Mouse (Mus musculus) heart, adult 2 months (tissue): Measurements from ENCODE around the gene Vwa2. TPM values are rescaled to one million over a fixed set of nuclear protein-coding genes. Genes with fewer than 3 reads are reported as not detected.

Source experiments
- DNase-seq, 2 experiments: peaks; one replicate each; pipeline ENCODE4 v3.0.0; 2021
- H3K27ac ChIP-seq: fragments of 200-600 bp; 2 replicates; pipeline ENCODE4 v1.8.1; 2022
- H3K27me3 ChIP-seq: fragments of 200-500 bp; 2 replicates; pipeline ENCODE4 v1.6.1; 2012; ENCODE audit warnings: mild to moderate bottlenecking, low read length, inconsistent platforms, mixed read lengths; ENCODE audit not compliant: control insufficient read depth, insufficient read depth
- H3K36me3 ChIP-seq: fragments of 200-500 bp; 2 replicates; pipeline ENCODE4 v1.6.1; 2012; ENCODE audit warnings: low read length, inconsistent platforms; ENCODE audit not compliant: control insufficient read depth, insufficient read depth
- H3K4me1 ChIP-seq: fragments of 200-500 bp; 2 replicates; pipeline ENCODE4 v1.6.1; 2011; ENCODE audit warnings: low read length; ENCODE audit not compliant: control insufficient read depth, insufficient read depth
- H3K4me3 ChIP-seq: fragments of 200-600 bp; 2 replicates; pipeline ENCODE4 v1.8.1; 2022
- H3K79me2 ChIP-seq: fragments of 200-500 bp; replicated peaks from 2 replicates; pipeline ENCODE4 v1.6.1; 2012; ENCODE audit warnings: mild to moderate bottlenecking, inconsistent platforms, low read length, moderate library complexity, mixed read lengths; ENCODE audit not compliant: control insufficient read depth, insufficient read depth
- H3K9ac ChIP-seq: fragments of 200-500 bp; 2 replicates; pipeline ENCODE4 v1.6.1; 2012; ENCODE audit warnings: low read depth, mild to moderate bottlenecking, control low read depth, inconsistent platforms, low read length, mixed read lengths
- CTCF ChIP-seq: fragments of 200-600 bp; IDR thresholded peaks from 2 replicates; pipeline ENCODE4 v1.8.1; 2022; ENCODE audit warnings: antibody characterized with exemption, mild to moderate bottlenecking, moderate library complexity
- EP300 ChIP-seq: fragments of 200-500 bp; IDR thresholded peaks from 2 replicates; pipeline ENCODE4 v1.6.1; 2011; ENCODE audit warnings: low read depth, low read length, control low read depth; ENCODE audit not compliant: insufficient read depth
- POLR2A ChIP-seq: fragments of 200-500 bp; IDR thresholded peaks from 2 replicates; pipeline ENCODE4 v1.6.1; 2011; ENCODE audit warnings: mild to moderate bottlenecking, low read depth, low read length, control low read depth; ENCODE audit not compliant: insufficient read depth
- WGBS: fragments of 180-500 bp; shearing (Covaris S2); methylation state at CpG from one replicate; pipeline ENCODE4 v1.1.7; 2018; 5-methylcytosine and 5-hydroxymethylcytosine counted together
- intact Hi-C: fragments of 180-260 bp; cut with DNase I; formaldehyde crosslinking; loops from one replicate; pipeline ENCODE4 v1.15.1; 2025
- polyA plus RNA-seq: library from polyadenylated mRNA; depleted of rRNA; stranded (reverse); fragments of >200 nt; gene quantifications from 2 replicates; pipeline ENCODE4 v1.2.3, GENCODE M21; 2012
- total RNA-seq, 2 experiments: library from RNA; stranded (reverse); gene quantifications; 2 replicates each; pipeline ENCODE4 v1.2.3; 2021

Vwa2 gene
- total and polyA plus RNA-seq, 3 experiments, result not detected

GRCm38 (mm10) chr19:56945621-56946020 lies 71.6 kb downstream of the Vwa2 start:
- Histone ChIP-seq H3K27me3 (no peaks in the 10 kb centered on the region), H3K4me1 (peaks cover 1% of the 10 kb centered on the region; the same call in 1 of the 2 replicates), H3K79me2 (no peaks in the 10 kb centered on the region), H3K27ac (no peak overlapping the region), H3K36me3 (no peaks in the 10 kb centered on the region), H3K4me3 (no peak overlapping the region), H3K9ac (no peak overlapping the region)
- DNase-seq, result no peak
- WGBS, result 75% methylated on average over 2 of the region's 2 CpGs
- intact Hi-C loops, result no loop called here
- TF ChIP-seq EP300 (no peak), CTCF (no peak), POLR2A (no peak)

- intact Hi-C loops, result no loop called here
- 88% methylated on average over 7 of the region's 7 CpGs for WGBS
- H3K27me3 ChIP-seq, result no peaks in the 10 kb centered on the region
- TF ChIP-seq CTCF (no peak), EP300 (no peak), POLR2A (no peak)
- no peaks in the 10 kb centered on the region for H3K36me3 ChIP-seq
- no peak overlapping the region for H3K9ac ChIP-seq
- H3K4me1 ChIP-seq, result no peaks in the 10 kb centered on the region
- no peak for DNase-seq
- H3K4me3 ChIP-seq, result no peak overlapping the region
- no peak overlapping the region for H3K27ac ChIP-seq
- H3K79me2 ChIP-seq, result no peaks in the 10 kb centered on the region
These were observed 72.2 kb downstream of the Vwa2 start for GRCm38 (mm10) chr19:56946277-56946676.

GRCm38 (mm10) chr19:56946727-56947126 lies 72.7 kb downstream of the Vwa2 start:
- H3K4me1 ChIP-seq, result no peaks in the 10 kb centered on the region
- H3K4me3 ChIP-seq, result no peak overlapping the region
- 83% methylated on average over 3 of the region's 3 CpGs for WGBS
- intact Hi-C loops, result no loop called here
- DNase-seq, result no peak
- TF ChIP-seq EP300, result no peak
- H3K79me2 ChIP-seq, result no peaks in the 10 kb centered on the region
- no peaks in the 10 kb centered on the region for H3K36me3 ChIP-seq
- H3K27me3 ChIP-seq, result no peaks in the 10 kb centered on the region
- H3K27ac ChIP-seq, result no peak overlapping the region
- no peak overlapping the region for H3K9ac ChIP-seq

DNA sequence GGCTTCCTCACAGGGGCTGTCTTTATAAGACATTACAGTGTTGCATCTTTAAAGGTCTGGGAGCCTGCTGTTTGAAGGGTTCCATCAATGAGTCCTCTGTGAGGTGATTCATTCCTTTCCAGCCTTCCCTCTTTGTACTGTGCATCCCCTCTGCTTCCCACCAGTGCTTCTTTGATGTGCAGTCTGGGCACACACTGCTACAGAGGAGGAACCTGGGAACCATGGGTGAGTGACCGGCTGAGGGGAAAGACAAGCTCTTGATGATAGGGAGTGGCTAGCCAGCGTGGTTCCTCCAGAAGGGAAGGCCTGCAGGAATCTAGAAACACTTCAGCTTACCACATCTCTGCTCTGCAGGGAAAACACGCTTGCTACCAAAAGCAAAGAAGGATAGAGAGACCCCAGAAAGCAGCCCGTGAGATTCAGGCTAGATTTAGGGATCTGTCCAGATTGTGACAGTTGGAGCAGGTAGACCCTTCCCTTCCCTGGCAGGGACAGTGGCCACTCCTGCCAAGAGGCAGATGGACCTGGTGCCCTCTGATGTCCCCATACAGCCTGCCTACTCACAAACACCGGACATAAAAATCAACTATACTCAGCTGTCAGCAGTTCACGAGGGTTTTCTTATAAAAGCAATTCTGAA lies 74.0 kb downstream of the Vwa2 start:
- H3K27me3 ChIP-seq, result no peaks in the 10 kb centered on the region
- TF ChIP-seq POLR2A (no peak), CTCF (no peak), EP300 (no peak)
- no peak overlapping the region for H3K9ac ChIP-seq
- 62% methylated on average over 6 of the region's 6 CpGs for WGBS
- intact Hi-C loops, result no loop called here
- H3K27ac ChIP-seq, result no peak overlapping the region
- H3K36me3 ChIP-seq, result no peaks in the 10 kb centered on the region
- no peaks in the 10 kb centered on the region for H3K4me1 ChIP-seq
- H3K79me2 ChIP-seq, result no peaks in the 10 kb centered on the region
- DNase-seq, result no peak
- H3K4me3 ChIP-seq, result no peak overlapping the region

- DNase-seq, result no peak
- no peak overlapping the region for H3K27ac ChIP-seq
- WGBS, result 86% methylated on average over 8 of the region's 8 CpGs
These were observed 75.8 kb downstream of the Vwa2 start for GRCm38 (mm10) chr19:56949868-56950267.

DNA sequence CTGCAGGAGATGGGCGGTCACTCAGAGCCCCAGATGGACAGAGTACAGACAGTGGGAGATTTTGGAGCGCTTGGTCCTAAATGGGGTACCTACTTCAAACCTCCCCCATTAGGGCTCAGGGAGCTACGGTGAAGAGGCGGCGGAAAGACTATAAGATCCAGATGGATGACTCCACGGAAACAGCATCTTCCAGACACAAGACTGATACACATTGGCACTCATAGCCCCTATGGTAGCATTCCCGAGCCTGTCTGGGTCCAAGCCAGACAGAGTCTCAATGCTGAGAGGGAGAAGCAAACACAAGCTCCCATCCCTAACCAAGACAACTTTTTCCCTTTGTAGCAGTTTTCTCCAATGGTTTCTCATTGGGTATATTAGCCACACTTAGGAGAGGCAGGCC lies 76.8 kb downstream of the Vwa2 start:
- Histone ChIP-seq H3K79me2 (no peaks in the 10 kb centered on the region), H3K9ac (no peak overlapping the region), H3K36me3 (no peaks in the 10 kb centered on the region), H3K27me3 (no peaks in the 10 kb centered on the region), H3K27ac (no peak overlapping the region), H3K4me3 (no peak overlapping the region), H3K4me1 (no peaks in the 10 kb centered on the region)
- no peak for TF ChIP-seq EP300
- TF ChIP-seq CTCF, result no peak
- TF ChIP-seq POLR2A, result no peak
- 91% methylated on average over 7 of the region's 7 CpGs for WGBS
- intact Hi-C loops, result no loop called here
- DNase-seq, result no peak

More at GRCm38 (mm10) chr19:56949868-56950267, 75.8 kb downstream of the Vwa2 start:
- TF ChIP-seq POLR2A, result no peak
- no peak for TF ChIP-seq CTCF
- TF ChIP-seq EP300, result no peak
- intact Hi-C loops, result no loop called here
- no peaks in the 10 kb centered on the region for H3K79me2 ChIP-seq
- no peaks in the 10 kb centered on the region for H3K4me1 ChIP-seq
- H3K36me3 ChIP-seq, result no peaks in the 10 kb centered on the region
- H3K27me3 ChIP-seq, result no peaks in the 10 kb centered on the region
- no peak overlapping the region for H3K4me3 ChIP-seq
- no peak overlapping the region for H3K9ac ChIP-seq
